Mouse (Mus musculus): Measurements from ENCODE around the gene Cog3.

The Cog3 gene

GRCm38 (mm10) chr14:75761028-75761805, 6.9 kb upstream of the Cog3 start:
- peak; percentile 59 for DNase-seq (ENCODE audit: low read depth, low spot score)

GRCm38 (mm10) chr14:75758401-75758800, 4.1 kb upstream of the Cog3 start:
- DNase-seq (ENCODE audit: low read depth, low spot score), result no peak

- DNase-seq (ENCODE audit: low read depth, low spot score), result no peak
These were observed 3.5 kb upstream of the Cog3 start for GRCm38 (mm10) chr14:75757821-75758220.

GRCm38 (mm10) chr14:75756971-75757370, 2.7 kb upstream of the Cog3 start:
- no peak for DNase-seq (ENCODE audit: low read depth, low spot score)

DNA sequence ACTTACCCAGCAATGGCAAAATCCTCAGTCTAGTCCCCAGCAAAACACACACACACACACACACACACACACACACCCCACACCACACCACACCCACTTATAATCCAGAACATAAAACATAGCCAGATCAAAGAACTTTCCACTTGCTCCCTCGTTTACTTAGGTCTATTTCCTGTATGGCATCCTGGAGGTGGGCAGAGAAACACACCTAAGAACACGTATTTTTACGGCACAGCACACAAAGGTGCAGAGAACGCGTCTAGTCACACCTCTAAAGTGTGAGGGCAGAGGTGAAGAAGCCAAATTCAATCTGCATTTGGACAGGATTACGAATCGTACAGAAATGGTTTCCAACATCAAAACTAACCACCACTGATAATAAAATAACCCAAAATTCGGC, 1.1 kb downstream of the Cog3 start:
- DNase-seq (ENCODE audit: low read depth, low spot score), result no peak

- DNase-seq (ENCODE audit: low read depth, low spot score), result no peak
These were observed 3.3 kb downstream of the Cog3 start for GRCm38 (mm10) chr14:75751040-75751439.

GRCm38 (mm10) chr14:75749123-75749522, 5.2 kb downstream of the Cog3 start:
- no peak for DNase-seq (ENCODE audit: low read depth, low spot score)

DNA sequence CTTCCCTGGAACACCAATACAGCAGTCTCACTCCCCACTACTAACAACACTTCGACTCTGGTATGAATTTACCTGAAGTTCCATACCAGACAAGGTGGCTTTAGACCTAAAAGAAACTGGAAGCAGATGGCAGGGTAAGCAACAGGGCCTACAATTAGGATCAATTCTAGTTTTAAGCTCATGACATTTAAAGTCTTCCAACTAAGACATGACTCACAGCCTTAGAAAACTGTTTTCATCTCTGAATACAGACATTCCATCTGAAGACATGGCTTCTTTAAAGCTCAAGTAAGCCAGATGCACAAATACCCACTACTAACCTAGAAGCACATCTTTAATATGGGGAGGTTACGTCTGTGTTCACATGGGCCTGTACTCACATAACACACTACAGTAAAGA, 6.4 kb downstream of the Cog3 start:
- DNase-seq (ENCODE audit: low read depth, low spot score), result no peak

DNA sequence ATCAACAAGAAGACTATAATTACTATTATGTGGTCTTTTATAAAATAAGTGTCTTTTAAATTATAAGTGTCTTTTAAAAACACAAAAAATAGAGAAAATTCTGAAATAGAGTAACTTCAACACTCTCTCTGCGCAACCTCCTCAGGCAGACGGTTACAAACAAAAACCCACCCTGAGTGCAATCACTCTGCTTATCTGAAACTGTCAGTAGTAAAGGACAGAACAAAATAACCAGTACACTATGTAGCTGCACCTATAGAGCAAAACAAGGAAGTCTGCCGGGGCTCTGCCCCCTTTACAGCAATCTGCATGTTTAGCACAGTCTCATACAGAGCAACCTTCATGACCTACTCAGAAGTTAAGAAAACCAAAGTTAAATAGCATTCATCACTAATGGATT, 12.4 kb downstream of the Cog3 start:
- no peak for DNase-seq (ENCODE audit: low read depth, low spot score)

DNA sequence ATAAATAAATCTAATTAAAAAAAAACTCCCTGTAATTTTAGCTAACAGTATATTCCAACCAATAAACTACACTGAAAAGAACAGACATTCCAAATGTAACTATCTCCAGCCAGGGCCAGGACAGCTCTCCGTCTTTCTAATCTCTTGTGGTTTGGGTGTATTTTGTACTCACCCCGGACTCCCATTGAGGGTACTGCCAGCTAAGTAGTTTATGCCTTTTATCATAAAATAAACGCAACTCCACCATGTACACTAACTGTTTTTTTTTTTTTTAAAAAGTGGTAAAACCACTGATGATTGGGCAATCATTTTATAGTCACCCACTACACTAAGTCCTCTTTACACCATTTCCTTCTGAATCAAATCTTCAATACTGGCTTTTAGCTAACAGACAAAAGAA, 18.7 kb downstream of the Cog3 start:
- DNase-seq (ENCODE audit: low read depth, low spot score), result no peak

DNA sequence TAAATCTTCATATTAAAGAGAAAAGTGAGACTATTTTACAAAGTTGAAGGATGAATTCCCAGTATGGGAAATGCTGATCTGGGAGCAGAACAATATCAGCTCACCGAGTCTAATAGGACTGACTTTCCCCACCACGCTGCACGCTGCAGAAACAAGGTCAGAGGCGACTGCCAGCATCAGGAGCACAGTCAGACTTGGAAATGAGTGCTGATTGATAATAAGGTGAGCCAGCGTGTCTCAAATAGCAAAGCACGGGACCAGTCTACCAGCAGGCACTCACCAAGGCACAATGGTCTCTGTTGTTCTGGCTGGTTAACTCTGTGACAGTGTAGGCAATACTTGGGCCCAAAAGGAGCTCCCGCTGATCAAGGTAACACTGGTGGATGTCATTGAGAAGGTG, 21.7 kb downstream of the Cog3 start:
- DNase-seq (ENCODE audit: low read depth, low spot score), result no peak

- no peak for DNase-seq (ENCODE audit: low read depth, low spot score)
These were observed 23.0 kb downstream of the Cog3 start for GRCm38 (mm10) chr14:75731361-75731760.

DNA sequence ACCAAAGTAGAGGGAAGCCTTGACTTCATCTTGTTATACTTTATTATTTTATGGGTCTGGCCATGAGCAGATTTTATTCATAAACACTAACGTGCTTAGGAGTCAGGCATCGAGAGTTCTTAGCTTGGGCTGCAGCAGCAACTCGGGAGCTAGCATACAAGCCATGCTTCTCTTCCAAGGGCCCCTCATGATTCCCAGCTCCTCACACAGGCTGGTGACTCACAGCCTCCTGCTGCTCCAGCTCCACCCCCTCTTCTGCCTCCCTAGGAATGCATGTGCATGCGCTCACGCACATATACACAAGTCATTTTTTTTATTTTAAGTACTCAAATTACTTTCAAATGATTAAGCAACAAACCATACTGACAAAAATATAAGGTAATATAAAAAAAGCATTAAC, 26.2 kb downstream of the Cog3 start:
- no peak for DNase-seq (ENCODE audit: low read depth, low spot score)

- peak; percentile 44 for DNase-seq (ENCODE audit: low read depth, low spot score)
These were observed 27.3 kb downstream of the Cog3 start for GRCm38 (mm10) chr14:75727046-75727445.

DNA sequence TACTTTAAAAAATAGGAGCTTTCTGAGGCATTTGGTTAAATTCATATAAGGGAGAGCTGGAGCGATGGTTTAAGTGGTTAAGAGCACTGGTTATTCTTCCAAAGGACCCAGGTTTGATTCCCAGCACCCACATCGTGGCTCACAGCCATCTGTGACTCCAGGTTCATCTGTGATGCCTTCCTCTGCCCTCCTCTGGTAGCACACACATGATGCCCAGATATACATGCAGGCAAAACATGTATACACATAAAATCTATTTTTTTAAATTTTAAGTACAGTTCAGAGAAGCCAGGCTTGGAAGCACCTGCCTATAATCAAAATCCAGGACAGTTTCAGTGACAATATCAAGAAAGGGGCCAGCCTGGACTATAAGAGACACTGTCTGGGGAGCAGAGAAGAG, 31.5 kb downstream of the Cog3 start:
- no peak for DNase-seq (ENCODE audit: low read depth, low spot score)

GRCm38 (mm10) chr14:75721977-75722563, 32.2 kb downstream of the Cog3 start:
- peak; percentile 79 for DNase-seq (ENCODE audit: low read depth, low spot score)

DNA sequence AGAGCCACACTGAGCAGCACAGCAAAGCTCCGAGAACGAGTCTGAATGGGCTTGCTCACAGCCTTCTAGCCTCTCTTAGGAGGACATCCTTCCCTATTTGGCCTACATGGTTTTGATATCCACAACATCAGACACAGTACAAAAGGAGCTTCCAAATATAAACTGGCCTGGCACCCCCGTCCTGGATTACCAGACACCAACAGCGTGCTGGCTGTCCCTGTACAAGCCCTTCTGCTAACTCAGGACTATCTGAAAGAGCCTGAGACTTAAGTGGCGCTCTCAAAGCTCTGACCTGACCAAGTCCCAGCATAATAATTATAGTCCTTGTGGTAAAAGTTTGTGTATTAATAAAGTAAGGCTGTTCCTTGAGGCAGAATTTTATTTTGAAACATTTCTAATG, 34.2 kb downstream of the Cog3 start:
- no peak for DNase-seq (ENCODE audit: low read depth, low spot score)

DNA sequence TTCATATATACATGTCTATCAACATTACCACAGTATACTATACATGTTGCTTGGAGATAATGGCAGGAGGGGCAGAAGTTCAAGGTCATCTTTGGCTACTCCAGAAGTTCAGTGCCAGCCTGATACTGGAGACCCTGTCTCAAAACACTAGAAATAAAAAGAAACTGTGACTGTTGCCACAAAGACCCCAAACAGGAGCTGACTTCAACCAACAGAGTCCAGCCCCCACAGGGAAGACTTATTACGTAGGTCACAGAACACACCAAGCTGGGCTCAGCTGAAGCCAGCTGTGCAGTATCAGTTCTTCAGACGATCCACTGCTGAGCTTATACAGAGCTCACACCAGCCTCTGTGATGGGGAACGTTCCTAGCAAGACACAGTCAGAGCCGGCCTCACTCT, 37.9 kb downstream of the Cog3 start:
- no peak for DNase-seq (ENCODE audit: low read depth, low spot score)

DNA sequence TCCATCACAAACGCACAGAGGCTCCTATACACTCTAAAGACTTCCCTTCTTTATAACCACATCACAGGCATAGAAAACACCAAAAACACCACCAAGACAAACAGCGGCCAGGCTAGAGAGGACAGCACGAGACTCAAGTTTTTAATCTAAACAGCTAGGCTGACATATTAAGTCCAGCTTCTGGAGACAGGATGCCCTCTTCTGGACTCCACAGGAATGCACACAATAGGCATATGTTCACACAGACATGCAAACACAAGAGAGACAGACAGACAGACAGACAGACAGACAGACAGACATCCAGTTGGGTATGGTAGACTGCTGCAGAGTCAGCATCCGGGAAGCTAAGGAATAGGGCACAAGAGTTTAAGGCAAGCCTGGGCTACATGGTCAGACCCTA, 40.7 kb downstream of the Cog3 start:
- no peak for DNase-seq (ENCODE audit: low read depth, low spot score)

GRCm38 (mm10) chr14:75712687-75713086, 41.6 kb downstream of the Cog3 start:
- no peak for DNase-seq (ENCODE audit: low read depth, low spot score)

GRCm38 (mm10) chr14:75711731-75712130, 42.6 kb downstream of the Cog3 start:
- DNase-seq (ENCODE audit: low read depth, low spot score), result no peak

DNA sequence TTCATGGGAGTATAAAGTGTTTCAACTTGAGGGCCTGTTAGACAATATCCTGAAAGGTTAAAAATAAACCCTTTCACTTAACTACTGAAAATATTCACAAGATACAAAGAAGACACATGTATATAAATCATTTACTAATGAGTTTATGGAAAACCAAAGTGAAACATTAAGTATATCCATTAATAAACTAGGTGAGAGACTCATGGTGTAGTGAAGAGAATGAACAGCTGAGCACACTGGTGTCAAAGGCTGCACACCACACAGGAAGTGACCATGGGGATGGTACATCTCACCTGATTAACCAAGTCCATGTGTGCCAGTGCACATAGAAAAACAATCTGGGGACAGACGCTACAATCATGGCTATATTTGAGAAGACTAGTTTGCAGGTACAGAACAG, 45.3 kb downstream of the Cog3 start:
- no peak for DNase-seq (ENCODE audit: low read depth, low spot score)

- no peak for DNase-seq (ENCODE audit: low read depth, low spot score)
These were observed 46.5 kb downstream of the Cog3 start for GRCm38 (mm10) chr14:75707771-75708170.

- DNase-seq (ENCODE audit: low read depth, low spot score), result no peak
These were observed 47.7 kb downstream of the Cog3 start for GRCm38 (mm10) chr14:75706647-75707046.
